20 mouse cellular contexts compared by ENCODE assay signal in the genomic region with DNA sequence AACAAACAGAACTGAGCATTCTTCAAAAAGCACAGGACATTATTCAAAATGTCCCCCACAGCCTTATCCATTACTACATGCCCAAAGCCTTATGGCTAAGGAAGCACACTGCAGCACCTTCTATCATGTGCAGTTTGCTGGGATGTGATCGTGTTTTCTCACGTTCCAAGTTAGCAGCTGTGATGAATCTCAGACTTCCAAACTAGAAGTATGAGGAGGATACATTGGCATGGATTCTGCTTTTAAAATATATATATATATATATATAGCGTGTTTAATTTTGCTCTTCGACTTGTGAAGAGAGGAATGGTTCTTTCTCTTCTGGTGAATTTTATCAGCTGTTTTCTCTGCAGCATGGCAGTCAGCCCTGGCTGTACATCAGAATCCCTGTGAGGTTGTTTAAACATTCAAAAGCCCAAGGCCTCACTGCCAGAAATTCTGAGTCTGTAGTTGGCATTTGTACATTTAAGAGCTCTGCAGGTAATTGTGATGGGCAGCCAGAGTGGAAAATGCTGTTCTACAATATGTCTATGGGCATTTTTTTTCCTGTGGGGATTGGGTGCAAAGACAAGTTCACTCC. TPM values are rescaled to one million over a fixed set of nuclear protein-coding genes. Genes with fewer than 3 reads are reported as not detected.
DNase-seq lines count a peak whose midpoint lies in the region; ATAC-seq lines count a peak whose summit lies in the region.
"Had no signal": no experiment of that assay in that cellular context is flagged by ENCODE, and none has a peak within 500 bp of the region (broad histone marks: within the 10 kb centered on the region; RNA-seq: fewer than 3 reads in every experiment).

No protein-coding gene starts in this region.

- intact Hi-C loops in left cerebral cortex, postnatal 25 days (cut with DNase I), result loop anchor here (5.0 kb wide), 1 partner anchor 228 kb away; no protein-coding TSS in a partner anchor

- no peaks in the 10 kb centered on the region for H3K27me3 ChIP-seq in forebrain, embryonic 16.5 days (replicated peaks; ENCODE audit: control insufficient read depth, insufficient read depth, low read length)
- no peaks in the 10 kb centered on the region for H3K27me3 ChIP-seq in forebrain, embryonic 10.5 days (ENCODE audit: poor library complexity, severe bottlenecking)
- H3K27me3 ChIP-seq: liver, embryonic 15.5 days had no signal

- no peak overlapping the region for H3K27ac ChIP-seq in forebrain, embryonic 16.5 days (ENCODE audit: low read length)
- H3K27ac ChIP-seq in forebrain, embryonic 10.5 days, result no peak overlapping the region
- H3K27ac ChIP-seq: heart, adult 2 months; hindbrain, embryonic 10.5 days; liver, embryonic 15.5 days; stomach, postnatal 0 days had no signal

- H3K36me3 ChIP-seq in forebrain, embryonic 16.5 days (ENCODE audit: control insufficient read depth, insufficient read depth), result no peaks in the 10 kb centered on the region
- no peaks in the 10 kb centered on the region for H3K36me3 ChIP-seq in forebrain, embryonic 10.5 days (replicated peaks)
- H3K36me3 ChIP-seq: hindbrain, embryonic 10.5 days; liver, embryonic 15.5 days had no signal

- 81% methylated on average over 4 of the region's 4 CpGs for WGBS in forebrain, embryonic 16.5 days
- 94% methylated on average over 4 of the region's 4 CpGs for WGBS in forebrain, embryonic 10.5 days

- DNase-seq in forebrain, embryonic 10.5 days (ENCODE audit: extremely low spot score, low spot score), result no peak
- DNase-seq in brain, adult 2 months (ENCODE audit: low read depth, low spot score), result peak; percentile 70
- DNase-seq in brain, embryonic 18.5 days (ENCODE audit: low read depth, low spot score), result peak; percentile 10
- DNase-seq in left cerebral cortex, postnatal 25 days (ENCODE audit: low spot score in 2 of 2), result peak; percentile 14 to 76
- DNase-seq in adrenal gland, postnatal 14 days, result no peak
- no peak for DNase-seq in adrenal gland, adult 18-20 months (ENCODE audit: low spot score in 2 of 2)
- no peak for DNase-seq in gastrocnemius, postnatal 25 days
- DNase-seq: cerebellum, adult 11-12 months; gastrocnemius, postnatal 10 days; heart, adult 2 months; kidney, adult 18-20 months; kidney, postnatal 25 days; midbrain, embryonic 14.5 days; thymus, postnatal 4 days had no signal

- no peaks in the 10 kb centered on the region for H3K9me3 ChIP-seq in forebrain, embryonic 16.5 days (ENCODE audit: control insufficient read depth, low read length)
- no peaks in the 10 kb centered on the region for H3K9me3 ChIP-seq in forebrain, embryonic 10.5 days
- H3K9me3 ChIP-seq: hindbrain, embryonic 10.5 days; liver, embryonic 15.5 days had no signal

- H3K9ac ChIP-seq in forebrain, embryonic 16.5 days (replicated peaks; ENCODE audit: low read depth, low read length), result no peak overlapping the region
- H3K9ac ChIP-seq: liver, embryonic 15.5 days had no signal

- no peak overlapping the region for H3K4me3 ChIP-seq in forebrain, embryonic 16.5 days (replicated peaks; ENCODE audit: low read length)
- no peak overlapping the region for H3K4me3 ChIP-seq in forebrain, embryonic 10.5 days
- H3K4me3 ChIP-seq: heart, adult 2 months; hindbrain, embryonic 10.5 days; liver, embryonic 15.5 days; myocyte had no signal

- ATAC-seq in forebrain, embryonic 16.5 days, result peak; percentile 68
- ATAC-seq: lung, postnatal 0 days had no signal

- no peak overlapping the region for H3K4me2 ChIP-seq in forebrain, embryonic 16.5 days (ENCODE audit: low read length)
- H3K4me2 ChIP-seq: liver, embryonic 15.5 days had no signal

- no peaks in the 10 kb centered on the region for H3K4me1 ChIP-seq in forebrain, embryonic 16.5 days (replicated peaks; ENCODE audit: control insufficient read depth, insufficient read depth, low read length)
- H3K4me1 ChIP-seq in forebrain, embryonic 10.5 days, result no peaks in the 10 kb centered on the region
- H3K4me1 ChIP-seq: hindbrain, embryonic 10.5 days; liver, embryonic 15.5 days had no signal

RNA-seq across cellular contexts. Expression of a gene that starts 39.1 kb away (rescaled TPM):
- polyA plus RNA-seq in forebrain, embryonic 16.5 days (2015; fragmentation: Nextera tagmentation; extraction: Ambion mirVana), result 7.2 and 13.8 TPM in 2 replicates
- 3.6 and 5.1 TPM in 2 replicates for polyA plus RNA-seq in forebrain, embryonic 10.5 days (2016; fragmentation: Nextera tagmentation; extraction: Ambion mirVana)
- total RNA-seq in left cerebral cortex, postnatal 25 days (2021), result 10 to 100 TPM; 63.7 to 80.4 TPM
- total RNA-seq in adrenal gland, postnatal 14 days (2021), result 7.3 and 10.5 TPM in 2 replicates
- 1 to 10 TPM; 5.5 to 8.2 TPM for total RNA-seq in adrenal gland, adult 18-20 months (2021)
- under 1 TPM; 0.91 to 0.95 TPM for total RNA-seq in gastrocnemius, postnatal 25 days (2021)

Comparison
In these comparisons a context has a peak if more than half of its experiments do, and no peak if none do; other contexts are left out.
1. DNase-seq: peak in brain, adult 2 months (single experiment), brain, embryonic 18.5 days (single experiment) and left cerebral cortex, postnatal 25 days (2 of 2); none in forebrain, embryonic 10.5 days (single experiment), adrenal gland, postnatal 14 days (single experiment), adrenal gland, adult 18-20 months (0 of 2) and gastrocnemius, postnatal 25 days (single experiment).